Mouse (Mus musculus) layer of hippocampus, adult 9-10 months (tissue): ENCODE measurements at regions not wholly inside any gene's neighbourhood (a gene's known extent, or its start where the extent isn't known, plus 50 kb on each side); places are given as distances from the start of the nearest gene placed in this dataset.

Experiments used
- DNase-seq: peaks from one replicate; pipeline ENCODE4 v3.0.0; 2022; ENCODE audit warnings: low spot score

DNA sequence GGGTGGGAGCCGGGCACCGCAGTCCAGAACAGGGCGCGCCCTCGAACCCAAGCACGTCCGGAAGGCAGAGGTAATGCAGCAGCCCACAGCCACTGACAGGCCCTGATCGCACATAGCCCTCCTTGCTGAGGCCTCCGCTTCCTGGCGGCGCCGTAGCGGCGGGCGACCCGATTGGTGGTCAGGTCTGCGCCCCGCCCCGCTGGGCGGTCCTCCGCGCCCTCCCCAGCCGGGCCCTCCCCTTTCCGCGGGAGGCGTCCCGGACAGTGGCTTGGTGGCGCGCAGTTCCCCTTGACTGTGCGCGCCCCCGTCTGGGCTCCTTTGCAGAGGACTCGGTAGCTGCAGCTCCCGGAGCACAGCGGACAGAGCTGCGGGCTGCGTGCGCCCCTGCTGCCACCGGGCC, 375.5 kb upstream of the Asap2 start:
- DNase-seq, result peak; percentile 13
